Mouse (Mus musculus): ENCODE measurements around the gene Rhbdl1. TPM values are rescaled to one million over a fixed set of nuclear protein-coding genes. Genes with fewer than 3 reads are reported as not detected.

Gene Rhbdl1
- polyA plus RNA-seq, 1 experiment from 2014 or later, result 56.9 TPM

- peaks cover 27% of the 10 kb centered on the region for H3K4me1 ChIP-seq
- no peaks in the 10 kb centered on the region for H3K36me3 ChIP-seq
- ATAC-seq (ENCODE audit: low FRiP score), result no peak
- H3K9ac ChIP-seq (replicated peaks), result no peak overlapping the region
- 88% methylated on average over 2 of the region's 2 CpGs for WGBS
- H3K27me3 ChIP-seq (replicated peaks), result no peaks in the 10 kb centered on the region
- H3K4me3 ChIP-seq (replicated peaks), result no peak overlapping the region
- H3K9me3 ChIP-seq (replicated peaks), result no peaks in the 10 kb centered on the region
- no peak overlapping the region for H3K27ac ChIP-seq (replicated peaks)
- H3K4me2 ChIP-seq, result no peak overlapping the region
Measured at GRCm38 (mm10) chr17:25869954-25870353, 32.9 kb upstream of the Rhbdl1 start.

DNA sequence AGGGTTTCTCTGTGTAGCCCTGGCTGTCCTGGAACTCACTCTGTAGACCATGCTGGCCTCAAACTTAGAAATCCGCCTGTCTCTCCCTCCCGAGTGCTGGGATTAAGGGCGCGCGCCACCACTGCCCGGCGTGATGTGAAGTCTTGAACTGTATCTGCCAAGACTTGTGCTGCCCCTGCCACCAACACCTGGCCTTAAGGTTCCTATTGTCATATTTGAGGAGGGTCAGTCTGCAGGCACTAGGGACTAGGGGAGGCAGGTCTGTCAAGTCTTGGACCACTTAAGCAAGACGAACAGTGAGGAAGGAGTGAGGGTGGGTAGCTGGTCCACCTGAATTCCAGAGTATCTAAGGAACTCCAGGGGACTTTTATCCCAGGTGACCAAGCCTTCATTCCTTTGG, 32.4 kb upstream of the Rhbdl1 start:
- Histone ChIP-seq H3K4me2 (no peak overlapping the region), H3K9ac (replicated peaks) (no peak overlapping the region), H3K9me3 (replicated peaks) (no peaks in the 10 kb centered on the region), H3K4me1 (peaks cover 26% of the 10 kb centered on the region), H3K27ac (replicated peaks) (no peak overlapping the region), H3K4me3 (replicated peaks) (no peak overlapping the region), H3K36me3 (no peaks in the 10 kb centered on the region), H3K27me3 (replicated peaks) (no peaks in the 10 kb centered on the region)
- ATAC-seq (ENCODE audit: low FRiP score), result no peak
- WGBS, result 92% methylated on average over 8 of the region's 8 CpGs

GRCm38 (mm10) chr17:25868601-25869191, 31.6 kb upstream of the Rhbdl1 start, which contains the start of gene Mcrip2:
Gene Mcrip2, minus strand, starts transcription at chr17:25868764.
- ATAC-seq (ENCODE audit: low FRiP score), result peak; percentile 84
- peaks cover 3% of the 10 kb centered on the region; the same call in 1 of the 2 replicates for H3K36me3 ChIP-seq

DNA sequence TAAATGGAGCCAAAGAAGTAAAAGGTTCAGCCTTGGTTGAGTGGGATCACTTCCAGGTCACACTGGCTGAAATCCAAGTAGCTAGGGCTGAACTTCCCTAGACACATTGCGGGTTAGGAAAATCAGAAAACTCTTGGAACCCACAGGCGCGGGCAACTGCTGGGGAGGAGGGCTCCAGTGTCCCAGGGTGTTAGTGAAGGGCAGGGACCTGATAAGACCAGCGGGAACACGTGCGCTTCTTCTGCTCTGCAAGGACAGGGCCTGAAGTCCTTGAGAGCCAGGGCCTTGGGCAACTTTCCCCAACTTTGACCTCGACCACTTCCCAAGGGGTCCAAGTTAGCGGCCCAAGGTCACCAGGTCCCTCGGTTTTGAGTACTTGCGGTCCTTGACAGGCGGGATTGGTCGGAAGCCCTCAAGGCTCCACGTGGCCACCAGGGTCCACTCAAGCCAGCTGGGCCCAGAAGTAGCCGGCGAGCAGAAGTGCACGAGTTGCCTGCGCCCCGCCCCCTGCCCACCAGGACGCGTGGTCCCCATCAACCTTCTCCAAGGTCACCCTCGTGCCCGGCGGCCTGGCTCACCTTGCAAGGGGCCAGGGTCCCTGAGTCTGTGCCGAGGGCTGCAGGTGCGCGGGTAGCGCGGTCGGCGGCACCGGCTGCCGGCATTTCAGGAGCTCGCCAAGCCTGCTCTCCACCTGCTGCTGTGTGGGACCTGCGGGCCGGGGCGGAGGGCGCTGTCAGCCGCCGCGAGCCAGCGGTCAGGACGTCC, 30.9 kb upstream of the Rhbdl1 start:
- Histone ChIP-seq H3K4me1 (peaks cover 15% of the 10 kb centered on the region), H3K36me3 (peaks cover 6% of the 10 kb centered on the region; the same call in 1 of the 2 replicates), H3K27ac (replicated peaks) (peak overlapping the region; percentile 72), H3K9ac (replicated peaks) (peak overlapping the region; percentile 73), H3K27me3 (replicated peaks) (no peaks in the 10 kb centered on the region), H3K9me3 (replicated peaks) (no peaks in the 10 kb centered on the region), H3K4me3 (replicated peaks) (peak overlapping the region; percentile 69), H3K4me2 (peak overlapping the region; percentile 90)
- ATAC-seq (ENCODE audit: low FRiP score), result peak; percentile 55
- WGBS, result under 1% methylated on average over 39 of the region's 42 CpGs

More at GRCm38 (mm10) chr17:25868601-25869191, 31.6 kb upstream of the Rhbdl1 start, which contains the start of gene Mcrip2:
- H3K27ac ChIP-seq (replicated peaks), result peak within 1 kb of the TSS; percentile 72
- peaks cover 18% of the 10 kb centered on the region for H3K4me1 ChIP-seq
- peak within 1 kb of the TSS; percentile 73 for H3K9ac ChIP-seq (replicated peaks)
- H3K4me3 ChIP-seq (replicated peaks), result peak within 1 kb of the TSS; percentile 69
- H3K4me2 ChIP-seq, result peak within 1 kb of the TSS; percentile 90
- WGBS, result 0% methylated on average over 21 of the region's 24 CpGs
- H3K9me3 ChIP-seq (replicated peaks), result no peaks in the 10 kb centered on the region
- H3K27me3 ChIP-seq (replicated peaks), result no peaks in the 10 kb centered on the region

DNA sequence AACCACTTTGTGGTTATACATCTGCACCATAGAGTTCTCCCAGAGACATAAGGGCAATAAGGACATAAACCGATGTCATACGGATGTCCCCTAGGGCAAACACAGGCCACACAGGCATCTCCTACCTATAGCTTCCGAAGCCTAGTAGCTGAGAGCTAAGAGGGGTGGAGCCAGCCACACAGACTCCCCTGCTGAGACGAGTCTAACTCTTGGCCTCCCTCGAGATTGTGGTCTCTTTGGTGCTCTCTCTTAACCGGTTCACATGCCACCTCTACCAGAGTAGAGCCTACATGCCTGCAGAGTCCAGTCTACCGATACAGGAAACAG, 30.4 kb upstream of the Rhbdl1 start:
- no peak for ATAC-seq (ENCODE audit: low FRiP score)
- Histone ChIP-seq H3K27me3 (replicated peaks) (no peaks in the 10 kb centered on the region), H3K4me3 (replicated peaks) (peak overlapping the region; percentile 69), H3K27ac (replicated peaks) (no peak overlapping the region), H3K4me2 (peak overlapping the region; percentile 90), H3K9ac (replicated peaks) (peak overlapping the region; percentile 73), H3K36me3 (peaks cover 6% of the 10 kb centered on the region; the same call in 1 of the 2 replicates), H3K4me1 (peaks cover 14% of the 10 kb centered on the region), H3K9me3 (replicated peaks) (no peaks in the 10 kb centered on the region)
- WGBS, result 7% methylated on average over 7 of the region's 7 CpGs

GRCm38 (mm10) chr17:25866172-25866571, 29.1 kb upstream of the Rhbdl1 start:
- H3K9ac ChIP-seq (replicated peaks), result no peak overlapping the region
- ATAC-seq (ENCODE audit: low FRiP score), result no peak
- H3K4me2 ChIP-seq, result no peak overlapping the region
- no peak overlapping the region for H3K4me3 ChIP-seq (replicated peaks)
- H3K4me1 ChIP-seq, result peaks cover 21% of the 10 kb centered on the region
- no peak overlapping the region for H3K27ac ChIP-seq (replicated peaks)
- 94% methylated on average over 3 of the region's 3 CpGs for WGBS
- H3K9me3 ChIP-seq (replicated peaks), result no peaks in the 10 kb centered on the region
- H3K27me3 ChIP-seq (replicated peaks), result no peaks in the 10 kb centered on the region
- peaks cover 6% of the 10 kb centered on the region; the same call in 1 of the 2 replicates for H3K36me3 ChIP-seq

DNA sequence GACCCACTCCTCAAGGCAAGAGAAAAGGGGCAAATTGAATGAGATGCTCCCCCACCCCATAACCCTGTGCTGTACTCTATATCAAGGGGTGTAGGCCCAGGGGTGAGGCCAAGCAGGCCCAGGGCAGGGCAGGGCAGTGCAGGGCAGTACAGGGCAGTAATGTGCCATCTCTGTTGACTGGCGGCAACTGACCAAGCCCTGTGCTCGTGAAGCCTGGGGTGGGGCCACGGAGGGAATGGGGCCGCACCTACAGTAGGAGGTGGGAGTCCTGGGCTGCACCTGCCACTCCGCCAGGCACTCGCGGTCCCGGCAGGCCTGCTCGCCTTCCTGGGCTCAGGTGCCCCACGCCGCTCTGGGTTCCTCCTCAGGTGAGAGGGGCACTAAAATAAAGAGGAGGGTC, 28.2 kb upstream of the Rhbdl1 start:
- 90% methylated on average over 11 of the region's 11 CpGs for WGBS
- Histone ChIP-seq H3K27ac (replicated peaks) (no peak overlapping the region), H3K9me3 (replicated peaks) (no peaks in the 10 kb centered on the region), H3K4me3 (replicated peaks) (no peak overlapping the region), H3K9ac (replicated peaks) (no peak overlapping the region), H3K27me3 (replicated peaks) (no peaks in the 10 kb centered on the region), H3K36me3 (peaks cover 6% of the 10 kb centered on the region; the same call in 1 of the 2 replicates), H3K4me1 (peaks cover 30% of the 10 kb centered on the region), H3K4me2 (no peak overlapping the region)
- ATAC-seq (ENCODE audit: low FRiP score), result no peak

GRCm38 (mm10) chr17:25864311-25864710, 27.2 kb upstream of the Rhbdl1 start:
- Histone ChIP-seq H3K27me3 (replicated peaks) (no peaks in the 10 kb centered on the region), H3K9ac (replicated peaks) (no peak overlapping the region), H3K9me3 (replicated peaks) (no peaks in the 10 kb centered on the region), H3K4me1 (peaks cover 33% of the 10 kb centered on the region), H3K4me2 (no peak overlapping the region), H3K36me3 (peaks cover 6% of the 10 kb centered on the region; the same call in 1 of the 2 replicates), H3K27ac (replicated peaks) (no peak overlapping the region), H3K4me3 (replicated peaks) (no peak overlapping the region)
- 91% methylated on average over 14 of the region's 14 CpGs for WGBS
- ATAC-seq (ENCODE audit: low FRiP score), result no peak

- no peak for ATAC-seq (ENCODE audit: low FRiP score)
- H3K4me2 ChIP-seq, result no peak overlapping the region
- H3K9me3 ChIP-seq (replicated peaks), result no peaks in the 10 kb centered on the region
- peaks cover 28% of the 10 kb centered on the region for H3K4me1 ChIP-seq
- H3K9ac ChIP-seq (replicated peaks), result no peak overlapping the region
- H3K27me3 ChIP-seq (replicated peaks), result no peaks in the 10 kb centered on the region
- H3K27ac ChIP-seq (replicated peaks), result no peak overlapping the region
- whole genome bisulfite sequencing, result 93% methylated on average over 6 of the region's 6 CpGs
- no peak overlapping the region for H3K4me3 ChIP-seq (replicated peaks)
- peaks cover 6% of the 10 kb centered on the region; the same call in 1 of the 2 replicates for H3K36me3 ChIP-seq
Measured at GRCm38 (mm10) chr17:25863681-25864080, 26.6 kb upstream of the Rhbdl1 start.

DNA sequence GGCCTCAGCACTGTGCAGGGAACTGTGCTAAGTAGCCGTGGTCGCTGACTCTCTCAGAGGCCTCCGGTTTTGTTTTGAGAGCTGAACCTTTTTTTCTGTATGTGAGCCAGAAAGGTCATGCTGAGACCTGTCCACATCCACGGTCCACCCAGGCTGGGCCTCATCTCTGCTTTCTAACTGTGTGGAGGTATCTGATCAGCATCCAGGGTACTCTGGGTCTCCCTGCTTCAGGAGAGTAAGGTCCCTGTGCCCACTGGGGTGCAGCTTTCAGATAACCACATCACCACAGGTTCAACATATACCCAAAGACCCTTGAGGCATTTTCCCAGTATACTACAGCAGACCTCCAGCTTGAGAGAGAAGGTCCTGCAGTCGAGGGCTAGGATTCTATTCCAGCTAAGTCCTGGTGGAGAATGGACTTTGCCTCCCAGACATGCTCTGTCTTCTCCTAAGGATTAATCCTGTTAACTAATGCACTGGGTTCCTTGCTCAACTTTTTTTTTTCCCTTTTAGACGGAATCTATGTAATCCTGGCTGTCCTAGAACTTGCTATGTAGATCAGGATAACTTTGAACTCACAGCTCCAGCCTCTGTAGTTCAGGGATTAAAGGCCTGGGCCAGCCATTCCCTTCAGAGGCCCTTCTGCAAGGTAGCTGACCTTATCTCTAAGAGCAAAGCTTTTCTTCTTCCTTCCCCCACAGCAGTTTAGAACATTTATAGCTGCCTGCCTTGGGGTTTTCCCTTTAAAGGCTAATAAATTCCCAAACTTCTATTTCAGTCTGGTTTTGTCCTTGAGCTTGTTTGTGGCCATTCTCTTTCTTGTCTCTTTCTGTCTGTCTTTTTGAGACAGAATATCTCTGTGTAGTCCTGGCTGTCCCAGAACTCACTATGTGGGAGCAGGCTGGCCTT, 24.9 kb upstream of the Rhbdl1 start:
- Histone ChIP-seq H3K9ac (replicated peaks) (peak overlapping the region; percentile 92), H3K4me3 (replicated peaks) (peak overlapping the region; percentile 71), H3K4me2 (peak overlapping the region; percentile 91), H3K4me1 (peaks cover 18% of the 10 kb centered on the region), H3K9me3 (replicated peaks) (no peaks in the 10 kb centered on the region), H3K27ac (replicated peaks) (peak overlapping the region; percentile 90), H3K27me3 (replicated peaks) (no peaks in the 10 kb centered on the region), H3K36me3 (peaks cover 6% of the 10 kb centered on the region; the same call in 1 of the 2 replicates)
- peak; percentile 25 for ATAC-seq (ENCODE audit: low FRiP score)
- WGBS, result 14% methylated on average over 6 of the region's 6 CpGs
